Mouse (Mus musculus): ENCODE data around the gene Bub1b.

Gene Bub1b

DNA sequence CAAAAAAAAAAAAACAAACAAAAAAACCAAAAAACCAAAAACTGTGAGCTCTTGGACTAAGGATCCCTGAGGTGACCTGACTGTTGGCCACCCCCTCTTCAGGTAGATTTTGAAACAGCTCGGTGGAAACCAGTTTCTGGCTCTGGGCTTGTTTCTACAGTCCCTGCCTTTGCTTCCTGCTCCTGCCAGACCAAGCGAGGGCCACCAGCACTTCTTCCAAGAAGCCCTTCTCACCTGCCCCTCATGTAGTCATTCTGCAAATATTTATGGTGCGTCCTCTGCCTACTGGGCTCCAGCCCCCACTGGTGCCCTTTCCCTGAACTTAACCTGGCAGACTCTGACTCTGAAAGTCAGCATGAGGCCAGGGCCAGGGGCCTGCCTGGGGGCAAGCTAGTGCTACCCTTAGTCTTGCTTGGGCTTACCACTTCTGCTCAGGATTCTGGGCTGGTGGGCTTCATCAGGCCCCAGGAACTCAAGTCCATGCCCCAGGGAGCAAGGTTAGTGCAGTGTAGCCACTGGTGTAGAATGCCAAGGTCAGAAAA, 67.0 kb downstream of the Bub1b start:
- no peak for DNase-seq (ENCODE audit: low spot score in 2 of 2)

DNA sequence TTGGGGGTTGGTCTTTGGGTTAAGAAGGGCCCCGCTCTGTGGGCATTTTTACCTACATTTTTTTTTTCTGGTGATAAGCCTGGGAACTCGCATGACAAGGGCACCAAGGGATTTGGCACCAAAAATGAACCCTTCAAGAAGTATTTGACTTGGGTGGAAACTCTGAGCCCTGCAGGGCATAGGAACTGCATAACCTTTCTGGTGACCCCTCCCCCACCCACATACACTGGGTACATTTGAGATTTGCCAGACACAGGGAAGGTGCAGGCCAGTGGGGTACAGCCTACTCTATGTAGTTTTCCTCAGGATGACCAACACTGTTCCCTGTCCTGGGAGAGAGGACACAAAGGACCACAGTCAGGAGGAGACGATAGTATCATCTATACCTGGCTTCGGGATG, 67.6 kb downstream of the Bub1b start:
- DNase-seq (ENCODE audit: low spot score in 2 of 2), result no peak

DNA sequence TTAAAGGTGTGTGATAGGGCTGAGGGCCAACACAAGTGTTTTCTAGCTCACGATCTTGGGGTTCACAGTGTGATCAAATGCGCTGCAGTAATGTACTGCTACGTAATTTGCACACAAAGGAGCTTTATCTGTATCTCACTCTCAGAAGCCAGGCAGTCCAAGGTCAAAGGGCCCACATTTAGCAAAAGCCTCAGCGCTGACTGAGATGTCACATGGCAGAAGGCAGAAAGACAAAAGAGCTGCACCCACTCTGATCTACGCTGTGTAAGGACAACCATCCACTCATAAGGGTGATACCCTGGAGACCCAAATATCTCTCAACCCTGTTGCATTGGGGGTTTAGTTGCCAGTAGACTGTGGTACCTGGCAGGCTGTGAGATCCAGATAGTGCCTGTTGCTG, 69.2 kb downstream of the Bub1b start:
- no peak for DNase-seq (ENCODE audit: low spot score in 2 of 2)

DNA sequence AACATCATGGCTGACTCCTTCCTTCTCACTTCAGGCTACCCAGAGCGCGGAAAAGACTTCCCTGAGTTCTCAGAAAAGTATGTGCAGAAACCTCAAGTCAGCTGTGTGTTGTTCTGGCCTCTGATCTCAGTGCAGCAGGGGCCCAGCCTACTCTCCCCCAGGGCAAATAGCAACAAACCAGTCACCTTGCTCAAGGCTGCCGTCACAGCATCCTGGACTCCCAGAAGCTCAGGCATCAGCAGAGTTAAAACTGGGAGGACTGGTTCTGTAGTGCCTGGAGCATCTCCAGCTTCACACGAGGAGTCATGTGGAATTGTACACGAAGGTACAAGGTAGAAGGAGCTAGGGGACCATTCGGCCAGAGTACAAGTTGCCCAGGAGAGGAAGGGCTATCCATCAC, 71.2 kb downstream of the Bub1b start:
- DNase-seq (ENCODE audit: low spot score in 2 of 2), result no peak

DNA sequence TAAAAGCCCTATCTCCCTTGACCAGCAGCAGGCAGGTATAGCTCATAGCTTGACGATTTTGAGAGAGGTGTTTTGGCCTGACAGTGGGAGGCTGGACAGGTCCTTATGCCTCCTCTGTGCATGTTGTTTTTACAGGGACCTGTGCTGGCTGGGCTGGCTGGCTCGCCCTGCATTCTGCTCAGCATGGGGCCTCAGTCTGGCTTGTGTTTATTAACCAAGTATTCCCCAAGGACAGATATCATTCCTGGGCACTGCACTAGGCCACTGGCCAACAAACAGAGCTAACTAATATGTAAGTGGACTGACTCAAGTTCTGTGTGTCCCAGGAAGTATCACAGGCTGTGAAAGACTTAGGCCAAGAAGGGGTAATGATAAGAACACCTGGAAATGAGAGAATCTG, 71.8 kb downstream of the Bub1b start:
- DNase-seq (ENCODE audit: low spot score in 2 of 2), result no peak

DNA sequence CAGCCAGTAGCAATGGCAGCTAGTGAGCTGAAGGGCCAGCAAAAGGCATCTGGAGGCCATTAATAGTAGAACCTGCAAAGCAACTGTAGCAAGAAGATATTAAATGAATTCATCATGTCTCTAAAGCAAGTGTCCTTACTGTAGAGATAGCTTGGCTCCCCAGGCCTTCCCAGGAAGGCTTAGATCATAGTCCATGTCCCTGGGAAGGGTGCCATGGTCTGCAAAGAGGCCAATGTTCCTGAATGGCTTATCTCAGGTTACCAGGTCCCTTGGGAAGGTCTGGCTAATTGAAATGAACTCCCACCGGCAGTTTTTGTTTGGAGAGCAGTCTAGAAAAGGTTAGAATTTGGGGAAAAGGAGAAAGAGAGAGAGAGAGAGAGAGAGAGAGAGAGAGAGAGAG, 73.7 kb downstream of the Bub1b start:
- DNase-seq (ENCODE audit: low spot score in 2 of 2), result no peak

DNA sequence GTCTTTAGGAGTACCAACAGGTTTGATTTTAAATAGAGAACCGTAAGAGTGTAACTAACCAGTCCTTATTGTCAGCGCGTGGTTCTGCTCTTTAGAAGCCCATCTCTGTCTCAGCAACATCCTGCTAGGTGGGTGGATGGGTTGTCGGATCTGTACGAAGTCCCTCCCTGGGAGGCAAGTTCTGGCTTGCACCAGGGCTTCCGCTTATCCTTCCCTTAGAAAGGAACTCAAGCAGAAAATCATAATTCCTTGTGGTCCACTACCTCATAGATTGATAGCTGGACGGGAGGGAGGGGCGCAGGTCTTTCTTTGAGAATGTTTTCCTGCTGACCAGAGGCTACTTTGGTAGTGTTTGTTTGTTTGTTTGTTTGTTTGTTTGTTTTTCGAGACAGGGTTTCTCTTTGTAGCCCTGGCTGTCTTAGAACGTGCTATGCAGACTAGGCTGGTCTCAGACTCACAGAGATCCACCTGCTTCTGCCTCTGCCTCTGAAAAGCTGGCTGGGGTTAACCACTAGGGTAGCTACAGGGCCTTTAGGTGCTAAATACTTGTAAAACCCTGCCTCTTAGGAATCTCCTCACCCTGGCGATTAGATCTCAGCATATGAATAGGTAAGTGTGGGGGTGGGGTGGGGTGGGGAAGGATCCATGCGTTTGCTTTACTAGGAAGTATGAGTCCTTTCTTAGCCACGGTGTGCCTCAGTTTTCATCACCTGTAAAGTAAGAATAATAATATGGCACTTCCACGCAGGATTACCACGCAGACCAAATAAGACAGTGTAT, 75.9 kb downstream of the Bub1b start:
- no peak for DNase-seq (ENCODE audit: low spot score in 2 of 2)

DNA sequence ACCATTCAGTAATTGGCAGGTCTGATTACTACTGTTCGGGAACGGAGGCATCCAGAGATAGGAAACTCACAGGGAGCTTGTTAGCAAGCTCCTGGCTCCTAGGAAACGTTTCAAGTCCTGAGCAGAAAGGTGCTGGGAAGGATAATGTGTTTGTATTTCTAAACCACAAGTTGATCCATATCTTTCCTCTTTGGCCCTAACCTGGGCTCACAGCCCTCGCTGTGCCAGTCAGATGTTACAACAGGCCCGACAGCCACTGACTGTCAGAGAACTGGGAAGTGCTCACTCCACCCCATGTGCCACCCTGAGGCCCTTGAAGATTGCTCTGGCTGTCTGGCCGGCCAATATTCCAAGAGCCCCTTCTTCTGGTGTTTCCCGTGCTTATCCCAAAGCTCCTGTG, 76.5 kb downstream of the Bub1b start:
- DNase-seq (ENCODE audit: low spot score in 2 of 2), result no peak

DNA sequence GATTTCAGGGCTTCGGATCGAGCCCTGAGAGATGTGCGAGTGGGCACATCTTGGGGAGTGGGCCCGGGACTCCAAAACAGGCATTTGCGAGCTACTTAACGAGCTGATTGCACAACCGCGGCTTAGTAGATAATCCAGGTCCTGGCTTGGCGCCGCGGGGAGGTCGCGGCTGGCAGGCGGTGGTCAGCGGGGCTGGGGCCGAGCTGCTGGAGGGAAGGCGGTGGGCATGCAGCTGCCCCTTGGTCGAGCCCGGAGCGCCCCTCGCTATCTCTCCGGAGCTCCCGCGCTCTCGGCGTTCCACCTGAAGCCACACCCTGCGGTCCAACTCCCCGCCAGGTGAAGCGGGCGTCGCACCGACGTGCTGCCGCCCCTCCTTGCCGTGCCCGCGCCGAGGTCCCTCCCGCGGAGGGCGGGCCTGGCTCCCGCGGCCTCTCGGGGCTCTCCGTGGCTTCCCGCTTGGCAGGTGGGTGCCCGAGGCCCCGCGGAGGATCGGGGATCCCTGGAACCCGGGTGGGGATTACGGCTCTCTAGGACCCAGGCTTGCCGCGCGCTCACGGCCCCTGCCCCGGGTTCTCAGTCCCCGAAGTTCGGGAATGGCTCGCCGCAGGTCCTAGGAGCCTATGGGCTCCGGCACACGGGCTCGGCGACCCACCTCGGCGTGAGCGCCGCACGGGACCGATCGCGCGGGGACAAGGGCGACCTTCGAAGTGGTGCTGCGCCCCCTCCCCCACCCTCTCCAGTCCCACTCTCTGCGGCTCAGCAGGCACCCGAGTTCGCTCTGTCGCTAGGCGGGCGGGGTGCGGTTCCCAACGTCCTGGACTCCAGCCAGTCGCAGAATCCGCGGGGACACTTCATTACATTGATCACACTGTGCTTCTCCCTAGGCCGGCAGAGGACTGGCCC, 79.1 kb downstream of the Bub1b start:
- DNase-seq (ENCODE audit: low spot score in 2 of 2), result no peak

DNA sequence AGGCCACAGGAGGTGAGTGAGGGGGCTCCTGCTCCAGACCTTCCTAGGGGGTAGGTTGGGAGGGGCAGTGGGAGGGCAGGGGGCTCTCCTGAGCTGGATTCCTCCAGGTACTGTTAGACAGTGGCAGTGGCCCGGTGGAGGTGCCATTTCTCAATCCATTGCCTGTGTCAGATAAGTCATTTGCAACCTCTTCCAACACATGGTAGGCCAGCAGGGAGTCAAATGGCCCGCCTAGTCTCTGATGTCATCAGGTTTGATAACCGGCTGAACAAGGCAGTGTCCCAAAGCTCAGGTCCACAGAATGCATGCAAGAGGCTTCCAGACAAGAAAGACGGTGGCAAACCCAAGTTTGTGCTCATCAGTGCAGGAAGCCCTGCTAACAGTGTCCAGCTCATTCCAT, 79.8 kb downstream of the Bub1b start:
- DNase-seq (ENCODE audit: low spot score in 2 of 2), result no peak

DNA sequence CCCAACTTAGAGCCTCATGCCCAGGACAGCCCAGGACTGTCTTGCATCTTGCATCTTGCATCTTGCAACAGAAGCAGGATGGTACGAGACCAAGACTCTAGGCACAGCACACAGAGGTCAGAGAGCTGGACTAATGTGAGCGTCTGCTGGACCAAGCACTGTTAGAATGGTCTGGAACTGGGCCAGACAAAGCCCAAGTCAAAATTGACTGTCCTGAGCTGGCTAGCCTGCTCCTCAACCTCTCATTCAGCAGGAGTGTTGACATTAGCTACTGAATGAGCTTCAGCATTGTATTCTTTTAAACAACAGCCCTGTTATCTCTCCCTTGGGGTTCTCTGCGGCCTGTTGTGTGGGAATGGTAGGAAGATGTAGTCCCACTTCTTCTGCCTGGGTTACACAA, 81.6 kb downstream of the Bub1b start:
- DNase-seq (ENCODE audit: low spot score in 2 of 2), result no peak

DNA sequence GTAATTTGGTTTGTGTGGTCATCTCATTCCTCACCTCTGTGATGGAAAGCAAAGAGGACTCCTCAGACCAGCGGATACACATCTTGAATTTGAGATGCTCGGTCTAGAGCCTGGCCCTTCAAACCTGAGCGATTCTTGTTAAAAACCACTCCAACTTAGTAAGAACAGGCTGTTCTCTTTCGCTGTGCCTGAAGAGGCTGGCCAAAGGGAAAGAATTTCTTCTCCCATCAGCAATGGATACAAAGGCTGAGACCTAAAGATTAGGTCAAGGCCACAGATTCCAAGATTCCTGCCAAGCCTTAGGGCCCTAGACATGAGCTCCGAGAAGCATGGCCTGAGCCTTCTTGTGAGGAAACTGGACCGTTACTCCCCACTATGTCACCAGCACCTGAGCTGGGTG, 82.9 kb downstream of the Bub1b start:
- no peak for DNase-seq (ENCODE audit: low spot score in 2 of 2)

DNA sequence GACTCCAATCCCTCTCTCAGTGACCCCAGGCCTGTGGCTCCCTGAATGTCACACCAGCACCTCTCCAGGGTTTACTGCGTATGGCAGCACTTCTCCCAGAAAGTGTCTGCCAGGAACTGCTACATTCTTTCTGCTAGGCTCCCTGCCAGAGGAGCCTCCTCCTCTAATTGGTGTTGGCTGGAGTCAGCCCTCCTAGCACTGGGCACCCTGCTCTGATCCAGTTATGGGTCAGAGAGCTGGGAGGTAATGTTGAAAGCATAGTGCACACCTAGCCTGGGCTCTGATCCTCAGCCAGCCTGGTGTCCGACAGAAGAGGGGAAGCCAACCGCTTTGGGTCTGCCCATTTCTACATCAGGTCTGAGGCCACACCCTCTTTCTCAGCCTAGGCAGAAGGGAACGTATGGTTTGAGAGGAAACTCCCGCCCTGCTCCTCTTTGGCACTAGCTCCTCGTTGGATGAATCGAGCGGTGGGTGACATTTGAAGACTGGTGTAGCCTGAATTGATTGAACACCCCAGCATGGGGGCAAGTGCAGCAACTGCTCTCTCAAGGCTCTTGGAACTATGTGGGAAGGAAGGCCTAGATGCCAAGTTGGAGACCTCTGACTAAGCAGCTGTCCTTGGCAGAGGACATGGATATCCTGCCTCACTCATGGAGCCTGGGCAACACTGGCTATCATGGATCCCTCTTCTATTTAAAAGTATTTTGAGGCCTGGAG, 84.7 kb downstream of the Bub1b start:
- DNase-seq (ENCODE audit: low spot score in 2 of 2), result no peak

DNA sequence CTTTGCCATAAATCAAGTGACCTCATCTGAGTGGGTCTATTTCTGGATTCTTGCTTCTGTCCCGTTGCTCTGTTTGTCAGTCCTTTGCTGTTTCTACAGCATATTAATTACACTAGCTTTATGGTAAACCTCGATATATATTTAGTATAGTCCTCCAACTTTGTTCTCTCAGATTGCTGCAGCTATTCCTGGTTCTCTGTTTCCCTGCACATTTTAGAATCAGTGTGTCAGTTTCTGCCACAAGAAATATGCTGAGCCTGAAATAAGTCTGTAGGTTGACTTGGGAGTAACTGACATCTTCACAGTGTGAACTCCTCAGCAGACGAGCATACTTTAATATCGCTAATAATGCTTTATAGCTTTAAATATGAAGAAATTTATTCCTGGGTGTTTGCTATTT, 87.1 kb downstream of the Bub1b start:
- no peak for DNase-seq (ENCODE audit: low spot score in 2 of 2)

DNA sequence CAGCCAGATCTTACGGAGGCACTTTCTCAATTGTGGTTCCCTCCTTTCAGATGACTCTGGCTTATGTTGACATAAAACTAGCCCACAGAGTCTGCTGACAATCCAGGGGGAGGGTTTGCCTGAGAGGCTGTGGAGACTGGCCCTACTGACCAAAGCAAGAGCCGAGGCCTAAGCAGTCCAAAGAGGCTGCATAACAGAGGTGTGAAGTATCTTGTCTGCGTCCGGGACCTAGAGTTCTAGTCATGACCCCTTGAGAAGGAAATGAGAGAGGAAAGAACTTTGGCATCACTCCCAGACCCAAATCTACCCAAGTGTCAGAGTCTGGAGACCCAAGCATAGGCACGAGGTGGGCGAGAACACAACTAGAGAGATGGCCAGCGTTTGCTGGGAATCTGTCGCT, 88.7 kb downstream of the Bub1b start:
- DNase-seq (ENCODE audit: low spot score in 2 of 2), result no peak

DNA sequence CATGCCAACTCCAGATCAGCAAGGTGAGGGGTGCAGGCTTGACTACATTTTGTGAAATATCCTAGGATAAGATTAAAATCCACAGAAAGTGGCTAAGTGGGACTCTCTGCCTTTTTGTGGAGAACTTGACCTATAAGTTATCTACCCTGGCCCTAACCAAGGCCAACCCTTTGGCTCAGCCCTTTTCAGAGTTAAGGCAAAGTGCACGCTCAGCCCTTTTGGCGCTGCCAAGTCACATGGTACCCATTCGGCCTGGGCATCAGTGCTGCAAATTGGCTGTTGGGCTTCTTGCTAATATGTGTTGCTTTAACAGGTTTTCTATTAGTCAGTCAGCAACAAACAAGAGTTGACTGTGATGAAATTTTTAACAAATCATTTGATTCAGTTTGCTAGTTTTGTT, 89.8 kb downstream of the Bub1b start:
- DNase-seq (ENCODE audit: low spot score in 2 of 2), result no peak

DNA sequence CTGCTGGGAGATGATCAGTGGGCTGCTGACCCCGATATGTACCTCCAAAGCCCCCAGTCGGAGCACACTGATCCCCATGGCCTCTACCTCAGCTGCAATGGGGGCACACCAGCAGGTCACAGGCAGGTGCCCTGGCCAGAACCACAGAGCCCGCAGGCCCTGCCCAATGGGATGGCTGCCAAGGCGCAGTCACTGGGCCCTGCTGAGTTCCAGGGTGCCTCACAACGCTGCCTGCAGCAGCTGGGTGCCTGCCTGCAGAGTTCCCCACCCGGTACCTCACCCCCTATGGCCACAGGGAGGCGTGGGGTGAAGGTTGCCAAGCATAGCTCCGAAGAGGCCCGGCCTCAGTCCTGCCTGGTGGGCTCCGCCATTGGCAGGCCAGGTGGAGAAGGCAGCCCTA, 91.9 kb downstream of the Bub1b start:
- no peak for DNase-seq (ENCODE audit: low spot score in 2 of 2)

Measured in frontal cortex, postnatal 25 days (tissue).